Mouse (Mus musculus): ENCODE measurements around the gene Nyx.

DNA sequence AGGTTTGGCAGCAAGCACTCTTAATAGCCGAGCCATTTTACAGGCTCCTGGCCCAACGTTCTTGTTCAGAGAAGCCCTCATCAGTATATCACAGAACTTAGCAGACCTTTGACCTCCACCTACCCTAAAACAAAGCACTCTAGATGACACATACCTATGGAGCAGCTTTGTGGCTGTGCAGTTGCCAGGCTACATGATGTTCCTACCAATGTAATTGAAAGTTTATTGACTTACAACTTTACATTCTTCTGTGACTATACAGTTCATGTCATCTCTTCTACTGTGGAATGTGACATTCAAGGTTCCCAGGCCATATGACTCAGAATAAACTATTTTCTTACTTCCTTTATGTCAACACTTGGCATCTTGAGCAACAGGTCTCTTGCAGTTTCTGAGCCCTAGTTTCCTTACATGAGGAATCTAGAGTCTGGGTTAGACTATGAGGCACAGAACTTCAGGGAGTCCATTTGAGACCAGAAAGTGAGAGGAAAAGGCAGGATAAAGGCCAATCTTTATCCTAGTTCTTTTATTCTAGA is 2.9 kb upstream of the Nyx start:
- TF ChIP-seq CTCF (IDR thresholded peaks at IDR 0.05), result no peak
- peak; percentile 95 for TF ChIP-seq EP300 (IDR thresholded peaks at IDR 0.05)
